Mouse (Mus musculus) midbrain, embryonic 11.5 days (tissue): ENCODE measurements around the gene Akap13. TPM values are rescaled to one million over a fixed set of nuclear protein-coding genes. Genes with fewer than 3 reads are reported as not detected.

Experiments used
- ATAC-seq: fragments of 200-750 bp; cut with Nextera tagmentation; 2 replicates; pipeline ENCODE4 v1.8.0; 2017; ENCODE audit warnings: moderate TSS enrichment, moderate library complexity; ENCODE audit not compliant: low FRiP score
- DNase-seq: peaks from one replicate; pipeline ENCODE4 v3.0.0; 2015; ENCODE audit warnings: low spot score; ENCODE audit errors: missing footprints
- H3K27ac ChIP-seq: fragments of 300-500 bp; sonication (generic); 2 replicates; pipeline ENCODE4 v1.5.1; 2014; ENCODE audit warnings: low read depth, low read length
- H3K27me3 ChIP-seq: fragments of 300-500 bp; sonication (generic); 2 replicates; pipeline ENCODE4 v1.6.1; 2014; ENCODE audit warnings: mild to moderate bottlenecking, low read length, moderate library complexity, mixed read lengths; ENCODE audit not compliant: control insufficient read depth, insufficient read depth
- H3K36me3 ChIP-seq: fragments of 300-500 bp; sonication (generic); 2 replicates; pipeline ENCODE4 v1.6.1; 2014; ENCODE audit warnings: mild to moderate bottlenecking, low read length, moderate library complexity, mixed read lengths; ENCODE audit not compliant: control insufficient read depth, insufficient read depth
- H3K4me1 ChIP-seq: fragments of 300-500 bp; sonication (generic); 2 replicates; pipeline ENCODE4 v1.6.1; 2014; ENCODE audit warnings: low read length; ENCODE audit not compliant: control insufficient read depth, insufficient read depth
- H3K4me2 ChIP-seq: fragments of 300-500 bp; sonication (generic); 2 replicates; pipeline ENCODE4 v1.6.1; 2014; ENCODE audit warnings: mild to moderate bottlenecking, moderate library complexity
- H3K4me3 ChIP-seq: fragments of 300-500 bp; sonication (generic); 2 replicates; pipeline ENCODE4 v1.5.1; 2014; ENCODE audit warnings: low read depth, low read length
- H3K9ac ChIP-seq: fragments of 300-500 bp; sonication (generic); 2 replicates; pipeline ENCODE4 v1.6.1; 2014; ENCODE audit warnings: low read length
- H3K9me3 ChIP-seq: fragments of 300-500 bp; sonication (generic); 2 replicates; pipeline ENCODE4 v1.6.1; 2016; ENCODE audit warnings: low read length; ENCODE audit not compliant: control insufficient read depth
- WGBS: fragments of 180-500 bp; shearing (Covaris S2); extraction: QIAGEN DNeasy Blood & Tissue Kit; methylation state at CpG from one replicate; pipeline ENCODE4 v1.1.7; 2014; 5-methylcytosine and 5-hydroxymethylcytosine counted together
- polyA plus RNA-seq: library from polyadenylated mRNA; unstranded; fragments of >200 nt; fragmentation: Nextera tagmentation; extraction: Ambion mirVana; gene quantifications from 2 replicates; pipeline ENCODE4 v1.2.1, GENCODE M21; 2014

The Akap13 gene
- polyA plus RNA-seq, 1 experiment from 2014 or later: 24.3 TPM

GRCm38 (mm10) chr7:75572127-75572526 is 116.8 kb downstream of the Akap13 start:
- no peak for DNase-seq
- no peak overlapping the region for H3K27ac ChIP-seq
- H3K27me3 ChIP-seq: no peaks in the 10 kb centered on the region
- WGBS: 87% methylated on average over 4 of the region's 4 CpGs
- no peak for ATAC-seq
- H3K9ac ChIP-seq: no peak overlapping the region
- H3K36me3 ChIP-seq: no peaks in the 10 kb centered on the region
- no peak overlapping the region for H3K4me2 ChIP-seq
- H3K4me1 ChIP-seq: no peaks in the 10 kb centered on the region
- H3K9me3 ChIP-seq: no peaks in the 10 kb centered on the region
- no peak overlapping the region for H3K4me3 ChIP-seq

GRCm38 (mm10) chr7:75575120-75575649 is 119.9 kb downstream of the Akap13 start:
- WGBS: 60% methylated on average over 9 of the region's 9 CpGs
- Histone ChIP-seq H3K9ac (no peak overlapping the region), H3K36me3 (no peaks in the 10 kb centered on the region), H3K4me1 (no peaks in the 10 kb centered on the region), H3K27me3 (no peaks in the 10 kb centered on the region), H3K4me3 (no peak overlapping the region), H3K27ac (no peak overlapping the region), H3K4me2 (no peak overlapping the region), H3K9me3 (no peaks in the 10 kb centered on the region)
- no peak for ATAC-seq
- DNase-seq: no peak

- no peak overlapping the region for H3K9ac ChIP-seq
- H3K9me3 ChIP-seq: no peaks in the 10 kb centered on the region
- H3K4me3 ChIP-seq: no peak overlapping the region
- H3K27ac ChIP-seq: no peak overlapping the region
- no peaks in the 10 kb centered on the region for H3K4me1 ChIP-seq
- no peak for DNase-seq
- WGBS: 91% methylated on average over 1 of the region's 1 CpGs
- H3K4me2 ChIP-seq: no peak overlapping the region
- ATAC-seq: no peak
- H3K36me3 ChIP-seq: 0 out of 2 replicates have a peak, but pooled peaks cover 1% of the 10 kb centered on the region
- no peaks in the 10 kb centered on the region for H3K27me3 ChIP-seq
Observed at GRCm38 (mm10) chr7:75575800-75576585, 120.7 kb downstream of the Akap13 start.

GRCm38 (mm10) chr7:75576851-75577250 is 121.5 kb downstream of the Akap13 start:
- 93% methylated on average over 2 of the region's 2 CpGs for WGBS
- H3K27ac ChIP-seq: no peak overlapping the region
- no peak overlapping the region for H3K4me2 ChIP-seq
- no peak overlapping the region for H3K4me3 ChIP-seq
- no peaks in the 10 kb centered on the region for H3K27me3 ChIP-seq
- H3K4me1 ChIP-seq: no peaks in the 10 kb centered on the region
- 0 out of 2 replicates have a peak, but pooled peaks cover 4% of the 10 kb centered on the region for H3K36me3 ChIP-seq
- H3K9me3 ChIP-seq: no peaks in the 10 kb centered on the region
- no peak for ATAC-seq
- no peak overlapping the region for H3K9ac ChIP-seq
- no peak for DNase-seq

GRCm38 (mm10) chr7:75577353-75577752 is 122.0 kb downstream of the Akap13 start:
- Histone ChIP-seq H3K9me3 (no peaks in the 10 kb centered on the region), H3K27me3 (no peaks in the 10 kb centered on the region), H3K4me3 (no peak overlapping the region), H3K4me2 (no peak overlapping the region), H3K36me3 (0 out of 2 replicates have a peak, but pooled peaks cover 4% of the 10 kb centered on the region), H3K4me1 (no peaks in the 10 kb centered on the region), H3K9ac (no peak overlapping the region), H3K27ac (no peak overlapping the region)
- ATAC-seq: no peak
- DNase-seq: no peak
- 88% methylated on average over 6 of the region's 6 CpGs for WGBS

GRCm38 (mm10) chr7:75578647-75579046 is 123.3 kb downstream of the Akap13 start:
- H3K27me3 ChIP-seq: no peaks in the 10 kb centered on the region
- H3K4me3 ChIP-seq: no peak overlapping the region
- H3K27ac ChIP-seq: no peak overlapping the region
- no peaks in the 10 kb centered on the region for H3K4me1 ChIP-seq
- no peak overlapping the region for H3K9ac ChIP-seq
- 89% methylated on average over 4 of the region's 4 CpGs for WGBS
- no peak for ATAC-seq
- H3K9me3 ChIP-seq: no peaks in the 10 kb centered on the region
- no peak for DNase-seq
- H3K36me3 ChIP-seq: 0 out of 2 replicates have a peak, but pooled peaks cover 4% of the 10 kb centered on the region
- no peak overlapping the region for H3K4me2 ChIP-seq

- Histone ChIP-seq H3K4me2 (no peak overlapping the region), H3K9me3 (no peaks in the 10 kb centered on the region), H3K9ac (no peak overlapping the region), H3K4me1 (no peaks in the 10 kb centered on the region), H3K4me3 (no peak overlapping the region), H3K27me3 (no peaks in the 10 kb centered on the region), H3K36me3 (0 out of 2 replicates have a peak, but pooled peaks cover 4% of the 10 kb centered on the region), H3K27ac (no peak overlapping the region)
- no peak for ATAC-seq
- DNase-seq: no peak
- WGBS: 86% methylated on average over 4 of the region's 4 CpGs
Observed at GRCm38 (mm10) chr7:75582091-75582490, 126.8 kb downstream of the Akap13 start.

- Histone ChIP-seq H3K4me2 (no peak overlapping the region), H3K9me3 (no peaks in the 10 kb centered on the region), H3K27ac (no peak overlapping the region), H3K9ac (no peak overlapping the region), H3K36me3 (0 out of 2 replicates have a peak, but pooled peaks cover 4% of the 10 kb centered on the region), H3K27me3 (no peaks in the 10 kb centered on the region), H3K4me1 (no peaks in the 10 kb centered on the region), H3K4me3 (no peak overlapping the region)
- 89% methylated on average over 2 of the region's 2 CpGs for WGBS
- no peak for DNase-seq
- ATAC-seq: no peak
Observed at GRCm38 (mm10) chr7:75584100-75584499, 128.8 kb downstream of the Akap13 start.

- Histone ChIP-seq H3K27ac (no peak overlapping the region), H3K36me3 (0 out of 2 replicates have a peak, but pooled peaks cover 4% of the 10 kb centered on the region), H3K9ac (no peak overlapping the region), H3K27me3 (no peaks in the 10 kb centered on the region), H3K9me3 (no peaks in the 10 kb centered on the region), H3K4me3 (no peak overlapping the region), H3K4me2 (no peak overlapping the region), H3K4me1 (no peaks in the 10 kb centered on the region)
- no peak for DNase-seq
- WGBS: 88% methylated on average over 6 of the region's 6 CpGs
- no peak for ATAC-seq
Observed at GRCm38 (mm10) chr7:75585409-75585808, 130.1 kb downstream of the Akap13 start.
